Mouse (Mus musculus): ENCODE data around the gene Cyb561d1.
A peak's percentile ranks its signal among the peaks of the same experiment; 100 is the strongest.

Gene Cyb561d1

GRCm38 (mm10) chr3:108209001-108209400 is 8.0 kb upstream of the Cyb561d1 start:
- no peak for TF ChIP-seq NANOG (IDR thresholded peaks at IDR 0.05; ENCODE audit: borderline replicate concordance, low read length)
- no peak for TF ChIP-seq POU5F1 (IDR thresholded peaks at IDR 0.05; ENCODE audit: borderline replicate concordance, low read length)
- TF ChIP-seq CTCF (conservative IDR thresholded peaks at IDR 0.05; ENCODE audit: low read length), result no peak
- Histone ChIP-seq H3K9me3 (ENCODE audit: low read length) (no peaks in the 10 kb centered on the region), H3K4me3 (replicated peaks; ENCODE audit: low read length) (peak overlapping the region; percentile 89), H3K36me3 (ENCODE audit: insufficient read depth, low read length) (peaks cover 42% of the 10 kb centered on the region), H3K27me3 (ENCODE audit: insufficient read depth, low read length) (peaks cover 12% of the 10 kb centered on the region), H3K4me1 (replicated peaks; ENCODE audit: low read depth, low read length) (peaks cover 73% of the 10 kb centered on the region)

GRCm38 (mm10) chr3:108206731-108207375 is 5.8 kb upstream of the Cyb561d1 start:
- no peaks in the 10 kb centered on the region for H3K9me3 ChIP-seq (ENCODE audit: low read length)
- H3K4me1 ChIP-seq (replicated peaks; ENCODE audit: low read depth, low read length), result peaks cover 77% of the 10 kb centered on the region
- TF ChIP-seq CTCF (conservative IDR thresholded peaks at IDR 0.05; ENCODE audit: low read length) (no peak), POU5F1 (IDR thresholded peaks at IDR 0.05; ENCODE audit: borderline replicate concordance, low read length) (no peak), NANOG (IDR thresholded peaks at IDR 0.05; ENCODE audit: borderline replicate concordance, low read length) (no peak)
- H3K27me3 ChIP-seq (ENCODE audit: insufficient read depth, low read length), result no peaks in the 10 kb centered on the region
- H3K36me3 ChIP-seq (ENCODE audit: insufficient read depth, low read length), result peaks cover 62% of the 10 kb centered on the region
- no peak overlapping the region for H3K4me3 ChIP-seq (replicated peaks; ENCODE audit: low read length)

GRCm38 (mm10) chr3:108205601-108206000 is 4.6 kb upstream of the Cyb561d1 start:
- no peak for TF ChIP-seq CTCF (conservative IDR thresholded peaks at IDR 0.05; ENCODE audit: low read length)
- TF ChIP-seq POU5F1 (IDR thresholded peaks at IDR 0.05; ENCODE audit: borderline replicate concordance, low read length), result no peak
- no peak for TF ChIP-seq NANOG (IDR thresholded peaks at IDR 0.05; ENCODE audit: borderline replicate concordance, low read length)
- 0 out of 2 replicates have a peak overlapping the region, but pooled peaks have one; percentile 3 for H3K4me3 ChIP-seq (replicated peaks; ENCODE audit: low read length)
- H3K36me3 ChIP-seq (ENCODE audit: insufficient read depth, low read length), result peaks cover 66% of the 10 kb centered on the region
- H3K9me3 ChIP-seq (ENCODE audit: low read length), result no peaks in the 10 kb centered on the region
- H3K4me1 ChIP-seq (replicated peaks; ENCODE audit: low read depth, low read length), result peaks cover 78% of the 10 kb centered on the region
- no peaks in the 10 kb centered on the region for H3K27me3 ChIP-seq (ENCODE audit: insufficient read depth, low read length)

- TF ChIP-seq POU5F1 (IDR thresholded peaks at IDR 0.05; ENCODE audit: borderline replicate concordance, low read length) (no peak), CTCF (conservative IDR thresholded peaks at IDR 0.05; ENCODE audit: low read length) (no peak), NANOG (IDR thresholded peaks at IDR 0.05; ENCODE audit: borderline replicate concordance, low read length) (no peak)
- Histone ChIP-seq H3K36me3 (ENCODE audit: insufficient read depth, low read length) (peaks cover 66% of the 10 kb centered on the region), H3K4me1 (replicated peaks; ENCODE audit: low read depth, low read length) (peaks cover 82% of the 10 kb centered on the region), H3K27me3 (ENCODE audit: insufficient read depth, low read length) (no peaks in the 10 kb centered on the region), H3K4me3 (replicated peaks; ENCODE audit: low read length) (peak overlapping the region; percentile 57), H3K9me3 (ENCODE audit: low read length) (no peaks in the 10 kb centered on the region)
Measured at GRCm38 (mm10) chr3:108204470-108204869, 3.5 kb upstream of the Cyb561d1 start.

- no peak for TF ChIP-seq POU5F1 (IDR thresholded peaks at IDR 0.05; ENCODE audit: borderline replicate concordance, low read length)
- peak; percentile 94 for TF ChIP-seq CTCF (conservative IDR thresholded peaks at IDR 0.05; ENCODE audit: low read length)
- TF ChIP-seq NANOG (IDR thresholded peaks at IDR 0.05; ENCODE audit: borderline replicate concordance, low read length), result no peak
- Histone ChIP-seq H3K4me1 (replicated peaks; ENCODE audit: low read depth, low read length) (peaks cover 80% of the 10 kb centered on the region), H3K9me3 (ENCODE audit: low read length) (no peaks in the 10 kb centered on the region), H3K36me3 (ENCODE audit: insufficient read depth, low read length) (peaks cover 73% of the 10 kb centered on the region), H3K4me3 (replicated peaks; ENCODE audit: low read length) (peak overlapping the region; percentile 57; the same call in 1 of the 2 replicates), H3K27me3 (ENCODE audit: insufficient read depth, low read length) (no peaks in the 10 kb centered on the region)
Measured at GRCm38 (mm10) chr3:108203621-108204325, 2.8 kb upstream of the Cyb561d1 start.

- peaks cover 76% of the 10 kb centered on the region for H3K36me3 ChIP-seq (ENCODE audit: insufficient read depth, low read length)
- H3K4me3 ChIP-seq (replicated peaks; ENCODE audit: low read length), result no peak overlapping the region
- H3K4me1 ChIP-seq (replicated peaks; ENCODE audit: low read depth, low read length), result peaks cover 75% of the 10 kb centered on the region
- TF ChIP-seq CTCF (conservative IDR thresholded peaks at IDR 0.05; ENCODE audit: low read length) (no peak), POU5F1 (IDR thresholded peaks at IDR 0.05; ENCODE audit: borderline replicate concordance, low read length) (no peak), NANOG (IDR thresholded peaks at IDR 0.05; ENCODE audit: borderline replicate concordance, low read length) (no peak)
- H3K27me3 ChIP-seq (ENCODE audit: insufficient read depth, low read length), result no peaks in the 10 kb centered on the region
- no peaks in the 10 kb centered on the region for H3K9me3 ChIP-seq (ENCODE audit: low read length)
Measured at GRCm38 (mm10) chr3:108203212-108203611, 2.2 kb upstream of the Cyb561d1 start.

- no peak overlapping the region for H3K4me3 ChIP-seq (replicated peaks; ENCODE audit: low read length)
- no peaks in the 10 kb centered on the region for H3K9me3 ChIP-seq (ENCODE audit: low read length)
- no peaks in the 10 kb centered on the region for H3K27me3 ChIP-seq (ENCODE audit: insufficient read depth, low read length)
- H3K36me3 ChIP-seq (ENCODE audit: insufficient read depth, low read length), result peaks cover 76% of the 10 kb centered on the region
- H3K4me1 ChIP-seq (replicated peaks; ENCODE audit: low read depth, low read length), result peaks cover 73% of the 10 kb centered on the region
- TF ChIP-seq NANOG (IDR thresholded peaks at IDR 0.05; ENCODE audit: borderline replicate concordance, low read length) (no peak), CTCF (conservative IDR thresholded peaks at IDR 0.05; ENCODE audit: low read length) (no peak), POU5F1 (IDR thresholded peaks at IDR 0.05; ENCODE audit: borderline replicate concordance, low read length) (no peak)
Measured at GRCm38 (mm10) chr3:108202506-108202905, 1.5 kb upstream of the Cyb561d1 start.

GRCm38 (mm10) chr3:108199231-108199630 is 1.8 kb downstream of the Cyb561d1 start:
- peaks cover 48% of the 10 kb centered on the region for H3K36me3 ChIP-seq (ENCODE audit: insufficient read depth, low read length)
- peak overlapping the region; percentile 89; the same call in 1 of the 2 replicates for H3K4me3 ChIP-seq (replicated peaks; ENCODE audit: low read length)
- TF ChIP-seq NANOG (IDR thresholded peaks at IDR 0.05; ENCODE audit: borderline replicate concordance, low read length) (no peak), POU5F1 (IDR thresholded peaks at IDR 0.05; ENCODE audit: borderline replicate concordance, low read length) (no peak), CTCF (conservative IDR thresholded peaks at IDR 0.05; ENCODE audit: low read length) (no peak)
- H3K9me3 ChIP-seq (ENCODE audit: low read length), result no peaks in the 10 kb centered on the region
- peaks cover 59% of the 10 kb centered on the region for H3K4me1 ChIP-seq (replicated peaks; ENCODE audit: low read depth, low read length)
- no peaks in the 10 kb centered on the region for H3K27me3 ChIP-seq (ENCODE audit: insufficient read depth, low read length)

Measured in E14TG2a.4 (cell line).